Mouse (Mus musculus): ENCODE data around the gene Cpa1. TPM values are rescaled to one million over a fixed set of nuclear protein-coding genes. Genes with fewer than 3 reads are reported as not detected.
A peak's percentile ranks its signal among the peaks of the same experiment; 100 is the strongest.

The Cpa1 gene
- total RNA-seq (2014; rRNA removed) (0.60 and 0.94 TPM in 2 replicates), polyA plus RNA-seq (2015; fragmentation: Nextera tagmentation; extraction: Ambion mirVana) (0.44 and 0.51 TPM in 2 replicates)

DNA sequence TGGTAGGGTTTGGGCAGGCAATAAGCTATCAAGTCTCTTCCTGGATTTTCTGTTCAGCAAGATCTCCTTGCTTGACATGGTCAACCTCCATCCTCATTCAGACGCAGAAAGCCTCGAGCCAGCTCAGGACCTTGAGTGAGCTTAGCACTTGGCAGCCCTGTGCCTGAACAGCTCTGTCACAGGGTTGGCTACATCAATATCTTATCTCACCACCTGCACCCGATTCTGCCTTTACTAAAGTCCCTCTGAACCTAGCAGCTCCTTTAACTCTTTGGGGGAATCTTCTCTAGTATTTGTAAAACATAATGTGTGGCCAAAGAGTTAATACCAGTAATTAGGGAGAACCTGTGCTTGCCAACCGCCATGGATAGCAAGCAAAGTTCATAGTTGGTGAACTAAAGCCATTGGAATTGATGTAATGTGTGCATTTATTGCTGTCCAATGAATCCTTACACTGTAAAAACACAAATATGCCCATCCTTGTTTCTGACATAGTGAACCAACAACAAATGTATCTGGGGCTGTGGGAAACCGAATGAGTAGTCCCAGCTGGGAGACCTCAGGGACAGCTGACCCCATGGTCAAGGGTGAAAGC is at the start of gene Cpa1:
Gene Cpa1, plus strand, starts transcription at position 545 of the 595 bp plus-strand sequence.
- Histone ChIP-seq H3K4me1 (ENCODE audit: insufficient read depth, low read length) (no peaks in the 10 kb centered on the region), H3K9me3 (ENCODE audit: low read length) (no peaks in the 10 kb centered on the region), H3K36me3 (ENCODE audit: insufficient read depth, low read length) (no peaks in the 10 kb centered on the region), H3K9ac (replicated peaks; ENCODE audit: low read length, poor library complexity, severe bottlenecking) (no peak within 1 kb of the TSS), H3K4me3 (ENCODE audit: low read depth, low read length) (no peak within 1 kb of the TSS), H3K27me3 (ENCODE audit: insufficient read depth, low read length) (no peaks in the 10 kb centered on the region), H3K27ac (ENCODE audit: low read depth, low read length) (no peak within 1 kb of the TSS), H3K4me2 (ENCODE audit: low read depth, low read length, poor library complexity, severe bottlenecking) (no peak within 1 kb of the TSS)
- ATAC-seq (ENCODE audit: low FRiP score) (no peak), DNase-seq (ENCODE audit: low spot score) (no peak)
- TF ChIP-seq CTCF (IDR thresholded peaks at IDR 0.05) = no peak
- WGBS = 88% methylated on average over 5 of the region's 5 CpGs

DNA sequence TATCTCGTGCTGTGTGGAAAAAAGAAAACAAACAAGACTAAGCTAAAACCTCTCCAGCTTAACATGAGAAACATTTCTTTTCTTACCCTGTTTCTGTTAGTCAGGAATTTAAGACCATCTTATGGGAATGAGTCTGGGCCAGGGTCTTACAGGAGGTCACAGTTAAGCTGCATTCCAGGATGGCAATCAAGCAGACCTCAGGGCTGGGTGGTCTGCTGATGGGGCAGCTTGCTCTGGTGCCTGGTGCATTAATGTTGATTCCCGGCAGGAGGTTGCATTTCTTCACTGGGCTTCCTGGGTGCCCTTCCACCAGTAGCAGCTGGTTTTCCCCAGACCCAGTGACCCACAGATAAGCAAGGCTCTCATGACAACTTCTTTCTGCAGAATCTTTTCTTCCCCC is 49.2 kb upstream of the Cpa1 start:
- no peaks in the 10 kb centered on the region for H3K9me3 ChIP-seq (ENCODE audit: low read length)
- no peaks in the 10 kb centered on the region for H3K4me1 ChIP-seq (ENCODE audit: insufficient read depth, low read length)
- no peaks in the 10 kb centered on the region for H3K27me3 ChIP-seq (ENCODE audit: insufficient read depth, low read length)
- H3K4me3 ChIP-seq (ENCODE audit: low read depth, low read length) = no peak overlapping the region
- TF ChIP-seq CTCF (IDR thresholded peaks at IDR 0.05) = no peak
- ATAC-seq (ENCODE audit: low FRiP score) = no peak
- H3K27ac ChIP-seq (ENCODE audit: low read depth, low read length) = no peak overlapping the region
- no peak for DNase-seq (ENCODE audit: low spot score)
- H3K36me3 ChIP-seq (ENCODE audit: insufficient read depth, low read length) = no peaks in the 10 kb centered on the region
- no peak overlapping the region for H3K4me2 ChIP-seq (ENCODE audit: low read depth, low read length, poor library complexity, severe bottlenecking)
- 46% methylated on average over 2 of the region's 2 CpGs for WGBS
- no peak overlapping the region for H3K9ac ChIP-seq (replicated peaks; ENCODE audit: low read length, poor library complexity, severe bottlenecking)

DNA sequence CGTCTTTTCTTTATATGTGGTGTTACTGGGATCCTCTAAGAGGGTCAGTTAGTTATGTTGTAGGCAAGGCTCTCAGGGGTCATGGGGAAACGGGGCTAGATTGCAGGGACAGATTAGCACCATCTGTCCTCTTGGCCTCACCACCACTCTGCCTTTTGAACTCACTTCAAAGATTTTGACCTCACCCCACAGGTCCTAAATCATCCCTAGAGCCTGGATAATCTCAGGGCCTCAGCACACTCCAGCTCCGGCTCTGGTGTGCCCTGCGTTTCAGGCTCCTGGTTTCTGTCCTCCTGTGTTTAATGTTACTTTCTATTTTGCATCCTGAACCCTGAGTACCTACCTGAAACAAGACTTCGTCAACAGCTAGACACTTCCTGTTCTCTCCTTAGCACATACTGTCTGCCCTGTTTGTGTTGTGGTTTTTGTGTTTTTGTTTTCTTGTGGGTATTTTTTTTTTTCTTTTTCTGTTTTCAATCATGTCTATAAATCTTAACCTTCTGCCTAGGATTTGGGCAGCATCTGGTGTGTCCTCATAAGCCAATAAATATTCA is 47.1 kb upstream of the Cpa1 start:
- ATAC-seq (ENCODE audit: low FRiP score) (no peak), DNase-seq (ENCODE audit: low spot score) (no peak)
- Histone ChIP-seq H3K4me3 (ENCODE audit: low read depth, low read length) (no peak overlapping the region), H3K9ac (replicated peaks; ENCODE audit: low read length, poor library complexity, severe bottlenecking) (no peak overlapping the region), H3K4me1 (ENCODE audit: insufficient read depth, low read length) (no peaks in the 10 kb centered on the region), H3K27me3 (ENCODE audit: insufficient read depth, low read length) (no peaks in the 10 kb centered on the region), H3K4me2 (ENCODE audit: low read depth, low read length, poor library complexity, severe bottlenecking) (no peak overlapping the region), H3K36me3 (ENCODE audit: insufficient read depth, low read length) (no peaks in the 10 kb centered on the region), H3K9me3 (ENCODE audit: low read length) (no peaks in the 10 kb centered on the region), H3K27ac (ENCODE audit: low read depth, low read length) (no peak overlapping the region)
- WGBS = 60% methylated on average over 5 of the region's 5 CpGs
- TF ChIP-seq CTCF (IDR thresholded peaks at IDR 0.05) = no peak

DNA sequence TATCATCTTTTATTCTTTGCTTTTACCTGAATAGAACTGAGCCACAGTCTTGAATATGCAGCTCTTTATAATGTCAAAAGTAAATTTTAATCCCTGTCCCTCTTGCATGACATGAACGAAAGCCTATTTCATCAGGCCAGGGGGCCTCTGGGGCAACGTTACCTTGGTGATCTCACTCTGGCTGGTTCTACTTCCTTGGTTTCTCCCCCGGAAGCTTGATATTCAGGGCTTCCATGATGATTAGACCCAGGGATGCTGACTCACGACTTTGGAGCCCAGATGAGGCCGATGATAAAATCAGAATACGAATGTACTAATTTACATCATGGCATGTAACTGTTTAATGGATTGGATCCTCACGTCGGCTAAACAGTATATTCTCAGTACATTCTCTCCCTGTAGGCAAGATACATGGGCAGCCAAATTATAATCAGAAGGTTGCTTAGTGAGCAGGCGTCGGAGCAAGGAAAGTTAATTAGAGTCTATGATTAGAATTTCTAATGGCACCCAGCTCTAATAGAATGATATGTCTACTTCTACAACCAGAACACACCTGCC is 46.5 kb upstream of the Cpa1 start:
- H3K4me3 ChIP-seq (ENCODE audit: low read depth, low read length) = no peak overlapping the region
- H3K9ac ChIP-seq (replicated peaks; ENCODE audit: low read length, poor library complexity, severe bottlenecking) = no peak overlapping the region
- no peak overlapping the region for H3K4me2 ChIP-seq (ENCODE audit: low read depth, low read length, poor library complexity, severe bottlenecking)
- WGBS = 35% methylated on average over 10 of the region's 10 CpGs
- DNase-seq (ENCODE audit: low spot score) (peak; percentile 30), ATAC-seq (ENCODE audit: low FRiP score) (no peak)
- H3K36me3 ChIP-seq (ENCODE audit: insufficient read depth, low read length) = no peaks in the 10 kb centered on the region
- no peaks in the 10 kb centered on the region for H3K9me3 ChIP-seq (ENCODE audit: low read length)
- no peaks in the 10 kb centered on the region for H3K4me1 ChIP-seq (ENCODE audit: insufficient read depth, low read length)
- no peak for TF ChIP-seq CTCF (IDR thresholded peaks at IDR 0.05)
- H3K27ac ChIP-seq (ENCODE audit: low read depth, low read length) = no peak overlapping the region
- H3K27me3 ChIP-seq (ENCODE audit: insufficient read depth, low read length) = no peaks in the 10 kb centered on the region

DNA sequence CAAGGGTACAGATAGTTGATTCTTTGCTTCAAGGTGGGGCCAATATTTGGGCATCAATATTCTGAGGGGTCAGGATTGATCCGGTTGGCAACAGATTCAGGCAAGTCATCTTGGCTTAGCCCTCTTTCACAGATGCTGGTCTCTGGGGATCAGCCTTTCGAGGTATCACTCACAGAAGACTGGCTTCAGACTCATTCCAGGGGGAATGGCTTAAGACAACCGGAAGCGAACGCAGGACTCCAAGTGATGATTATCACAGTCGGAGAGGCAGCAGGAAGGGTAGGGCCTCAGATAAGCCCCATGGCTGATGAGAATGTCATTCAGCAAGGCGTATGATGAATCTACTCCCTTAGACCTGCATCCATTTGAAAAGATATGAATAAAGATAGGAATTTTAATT is 44.7 kb upstream of the Cpa1 start:
- ATAC-seq (ENCODE audit: low FRiP score) (no peak), DNase-seq (ENCODE audit: low spot score) (no peak)
- Histone ChIP-seq H3K4me3 (ENCODE audit: low read depth, low read length) (no peak overlapping the region), H3K36me3 (ENCODE audit: insufficient read depth, low read length) (no peaks in the 10 kb centered on the region), H3K9me3 (ENCODE audit: low read length) (no peaks in the 10 kb centered on the region), H3K27me3 (ENCODE audit: insufficient read depth, low read length) (no peaks in the 10 kb centered on the region), H3K9ac (replicated peaks; ENCODE audit: low read length, poor library complexity, severe bottlenecking) (no peak overlapping the region), H3K4me2 (ENCODE audit: low read depth, low read length, poor library complexity, severe bottlenecking) (no peak overlapping the region), H3K4me1 (ENCODE audit: insufficient read depth, low read length) (no peaks in the 10 kb centered on the region), H3K27ac (ENCODE audit: low read depth, low read length) (no peak overlapping the region)
- no peak for TF ChIP-seq CTCF (IDR thresholded peaks at IDR 0.05)
- WGBS = 70% methylated on average over 7 of the region's 7 CpGs

DNA sequence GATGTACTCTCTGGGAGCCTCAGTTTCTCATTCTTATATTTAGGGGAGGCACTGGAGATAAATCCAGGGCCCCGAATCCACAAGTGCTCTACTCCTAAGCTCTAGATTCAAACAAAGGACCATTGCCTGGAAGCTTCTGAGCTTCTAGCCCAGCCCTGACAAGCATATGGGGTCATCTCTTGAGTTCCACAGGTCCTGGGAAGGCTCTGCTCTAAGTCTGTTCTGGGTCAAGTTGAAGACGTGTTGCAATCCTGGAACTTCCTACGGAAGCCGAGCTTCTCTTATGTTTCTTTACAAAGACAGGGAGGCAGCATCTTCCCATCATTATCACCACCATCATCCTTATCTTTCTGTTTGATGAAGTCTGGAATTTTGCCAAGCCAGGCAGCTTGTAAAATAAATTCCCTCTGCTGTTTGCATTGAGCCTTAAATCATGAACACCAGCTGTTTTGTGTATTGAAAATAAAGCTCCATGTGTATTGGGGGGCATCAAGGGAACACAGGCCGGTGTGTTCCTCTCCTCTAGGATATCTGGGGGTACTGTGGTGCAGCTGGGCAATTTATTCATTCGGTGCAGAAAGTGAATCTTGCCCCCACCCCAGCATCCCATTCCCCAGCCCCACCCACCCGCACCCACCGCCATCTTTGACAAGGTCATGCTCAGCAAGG is 42.7 kb upstream of the Cpa1 start:
- TF ChIP-seq CTCF (IDR thresholded peaks at IDR 0.05) = no peak
- Histone ChIP-seq H3K9ac (replicated peaks; ENCODE audit: low read length, poor library complexity, severe bottlenecking) (no peak overlapping the region), H3K9me3 (ENCODE audit: low read length) (no peaks in the 10 kb centered on the region), H3K4me2 (ENCODE audit: low read depth, low read length, poor library complexity, severe bottlenecking) (no peak overlapping the region), H3K4me1 (ENCODE audit: insufficient read depth, low read length) (no peaks in the 10 kb centered on the region), H3K4me3 (ENCODE audit: low read depth, low read length) (no peak overlapping the region), H3K27ac (ENCODE audit: low read depth, low read length) (no peak overlapping the region), H3K27me3 (ENCODE audit: insufficient read depth, low read length) (no peaks in the 10 kb centered on the region), H3K36me3 (ENCODE audit: insufficient read depth, low read length) (no peaks in the 10 kb centered on the region)
- 80% methylated on average over 8 of the region's 8 CpGs for WGBS
- ATAC-seq (ENCODE audit: low FRiP score) (no peak), DNase-seq (ENCODE audit: low spot score) (no peak)

Data from midbrain, postnatal 0 days (tissue).